Mouse (Mus musculus) skeletal muscle tissue, adult 2 months (tissue): ENCODE measurements around the gene Stx5a.

ENCODE experiments used
- DNase-seq: peaks from one replicate; pipeline ENCODE4 v3.0.0-alpha.2; 2012; ENCODE audit warnings: low read depth, low spot score

The Stx5a gene

GRCm38 (mm10) chr19:8740603-8741002 lies 610 bp upstream of the Stx5a start, which contains the start of gene 1700092M07Rik:
Gene 1700092M07Rik, plus strand, starts transcription at chr19:8740718.
- no peak for DNase-seq

GRCm38 (mm10) chr19:8742176-8742575 lies 963 bp downstream of the Stx5a start:
- no peak for DNase-seq

DNA sequence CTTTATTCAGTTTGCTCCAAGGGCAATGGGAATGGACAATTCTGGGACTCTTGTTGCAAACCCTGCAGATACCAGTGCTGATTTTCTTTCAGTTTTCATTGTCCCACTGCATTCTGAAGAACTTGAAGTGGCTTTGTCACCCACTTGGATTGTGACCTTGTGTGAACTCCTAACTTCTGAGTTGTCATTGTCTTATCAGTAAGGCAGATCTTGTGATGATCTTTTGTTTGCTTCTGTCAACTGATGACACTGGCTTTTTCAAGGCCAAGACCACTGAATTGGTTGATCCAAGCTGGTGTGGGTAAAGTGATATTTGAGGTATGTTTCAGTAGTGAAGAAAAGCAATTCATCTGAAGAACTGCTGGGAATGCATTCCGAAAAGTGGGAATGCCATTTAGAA lies 4.2 kb downstream of the Stx5a start:
- DNase-seq = no peak

- no peak for DNase-seq
Measured at GRCm38 (mm10) chr19:8747368-8747767, 6.2 kb downstream of the Stx5a start.

GRCm38 (mm10) chr19:8755652-8756051 lies 14.4 kb downstream of the Stx5a start:
- no peak for DNase-seq

GRCm38 (mm10) chr19:8756635-8757387 lies 15.6 kb downstream of the Stx5a start, which contains the start of gene Nxf1:
Gene Nxf1, plus strand, starts transcription at chr19:8757073.
- DNase-seq = peak; percentile 93

GRCm38 (mm10) chr19:8757471-8757998 lies 16.3 kb downstream of the Stx5a start:
- no peak for DNase-seq

- DNase-seq = no peak
Measured at GRCm38 (mm10) chr19:8758899-8759298, 17.7 kb downstream of the Stx5a start.

DNA sequence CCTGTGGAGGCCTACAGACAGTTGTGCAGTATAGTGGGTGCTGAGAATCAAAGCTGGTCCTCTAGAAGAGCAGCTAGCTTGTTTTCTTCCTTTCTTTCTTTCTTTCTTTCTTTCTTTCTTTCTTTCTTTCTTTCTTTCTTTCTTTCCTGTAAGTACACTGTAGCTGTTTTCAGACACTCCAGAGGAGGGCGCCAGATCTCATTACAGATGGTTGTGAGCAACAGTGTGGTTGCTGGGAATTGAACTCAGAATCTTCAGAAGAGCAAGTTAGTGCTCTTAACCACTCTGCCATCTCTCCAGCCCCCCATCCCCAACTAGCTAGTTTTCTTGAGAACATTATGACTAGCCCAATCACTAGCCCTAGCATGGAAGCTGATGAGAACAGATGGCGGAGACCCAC lies 19.5 kb downstream of the Stx5a start:
- DNase-seq = no peak

- DNase-seq = no peak
Measured at GRCm38 (mm10) chr19:8763276-8763675, 22.1 kb downstream of the Stx5a start.

- no peak for DNase-seq
Measured at GRCm38 (mm10) chr19:8765562-8765961, 24.3 kb downstream of the Stx5a start.

- DNase-seq = peak; percentile 52
Measured at GRCm38 (mm10) chr19:8770567-8771270, 29.5 kb downstream of the Stx5a start, which contains the start of gene Tmem223. Gene Tmem223, plus strand, starts transcription at chr19:8770996.

DNA sequence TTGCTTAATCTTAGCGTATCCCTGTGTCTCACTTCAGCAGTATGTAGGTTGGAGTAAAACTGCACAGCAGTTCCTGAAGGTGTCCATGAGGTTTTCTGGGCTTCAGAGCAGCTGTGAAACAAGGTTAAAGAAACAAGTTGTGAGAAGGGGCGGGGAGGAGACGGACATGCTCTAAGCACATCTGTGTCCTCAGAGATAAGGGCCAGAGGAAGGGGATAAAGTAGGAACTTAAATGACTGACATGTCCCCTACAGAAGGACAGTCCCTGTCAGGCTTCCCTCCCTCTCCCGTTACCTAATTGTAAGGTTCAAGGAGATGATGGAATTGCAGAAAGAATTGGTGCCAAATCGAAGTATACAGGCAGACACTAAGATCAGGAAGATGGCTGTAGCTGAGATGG lies 31.8 kb downstream of the Stx5a start:
- no peak for DNase-seq

GRCm38 (mm10) chr19:8773409-8773808 lies 32.2 kb downstream of the Stx5a start:
- DNase-seq = no peak

- DNase-seq = peak; percentile 87
Measured at GRCm38 (mm10) chr19:8774086-8774835, 33.0 kb downstream of the Stx5a start, which contains the start of gene Tmem179b. Gene Tmem179b, minus strand, starts transcription at chr19:8774467.

- no peak for DNase-seq
Measured at GRCm38 (mm10) chr19:8774951-8775421, 33.8 kb downstream of the Stx5a start.

- peak; percentile 95 for DNase-seq
Measured at GRCm38 (mm10) chr19:8786008-8786781, 45.0 kb downstream of the Stx5a start, which contains the start of gene Taf6l. Gene Taf6l, minus strand, starts transcription at chr19:8786417.

GRCm38 (mm10) chr19:8788521-8788920 lies 47.3 kb downstream of the Stx5a start:
- DNase-seq = no peak

DNA sequence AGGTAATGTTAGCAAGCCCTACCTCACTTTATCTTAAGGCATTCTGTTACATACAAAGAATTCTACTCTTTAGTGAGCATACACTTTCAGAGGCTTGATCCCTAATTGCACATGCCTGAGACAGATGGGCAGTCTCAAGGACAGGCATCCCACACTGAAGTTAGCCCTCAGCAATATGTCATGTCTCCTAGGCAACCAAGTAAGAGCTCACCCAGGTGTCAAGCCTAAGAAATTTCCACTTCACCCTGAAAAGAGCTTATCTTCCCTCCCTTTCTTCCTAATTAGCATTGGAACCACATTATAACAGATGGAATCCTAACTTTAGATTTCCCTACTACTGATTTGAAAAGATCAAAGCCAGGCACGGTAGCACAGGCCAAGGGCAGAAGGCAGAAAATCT lies 48.0 kb downstream of the Stx5a start:
- DNase-seq = no peak

GRCm38 (mm10) chr19:8790171-8790570 lies 49.0 kb downstream of the Stx5a start:
- no peak for DNase-seq
